Mouse (Mus musculus) lung, postnatal 10 days (tissue): ENCODE measurements around the gene St6galnac3.
A peak's percentile ranks its signal among the peaks of the same experiment; 100 is the strongest.
"Not testable (repeated sequence)": the region's sequence is repeated elsewhere in the genome, so short reads cannot be mapped to it uniquely, and the experiment has no call there.

Experiments
- DNase-seq: peaks from one replicate; pipeline ENCODE4 v3.0.0; 2021

The St6galnac3 gene

GRCm38 (mm10) chr3:153400259-153400658, 324.7 kb downstream of the St6galnac3 start:
- no peak for DNase-seq

GRCm38 (mm10) chr3:153399574-153399973, 325.4 kb downstream of the St6galnac3 start:
- DNase-seq, result no peak

GRCm38 (mm10) chr3:153397726-153398125, 327.2 kb downstream of the St6galnac3 start:
- no peak for DNase-seq

GRCm38 (mm10) chr3:153396375-153397068, 328.5 kb downstream of the St6galnac3 start:
- peak; percentile 32 for DNase-seq

- no peak for DNase-seq
Measured at GRCm38 (mm10) chr3:153395351-153395750, 329.6 kb downstream of the St6galnac3 start.

- DNase-seq, result no peak
Measured at GRCm38 (mm10) chr3:153394751-153395150, 330.2 kb downstream of the St6galnac3 start.

GRCm38 (mm10) chr3:153394224-153394623, 330.8 kb downstream of the St6galnac3 start:
- DNase-seq, result no peak

GRCm38 (mm10) chr3:153391451-153391850, 333.5 kb downstream of the St6galnac3 start:
- not testable (repeated sequence) for DNase-seq

GRCm38 (mm10) chr3:153384651-153385050, 340.3 kb downstream of the St6galnac3 start:
- not testable (repeated sequence) for DNase-seq

- no peak for DNase-seq
Measured at GRCm38 (mm10) chr3:153383656-153384055, 341.3 kb downstream of the St6galnac3 start.

- no peak for DNase-seq
Measured at GRCm38 (mm10) chr3:153365057-153365755, 359.8 kb downstream of the St6galnac3 start.

- no peak for DNase-seq
Measured at GRCm38 (mm10) chr3:153364366-153364765, 360.6 kb downstream of the St6galnac3 start.

GRCm38 (mm10) chr3:153359966-153360365, 365.0 kb downstream of the St6galnac3 start:
- DNase-seq, result no peak

- DNase-seq, result no peak
Measured at GRCm38 (mm10) chr3:153356071-153356470, 368.9 kb downstream of the St6galnac3 start.

GRCm38 (mm10) chr3:153354988-153355297, 370.0 kb downstream of the St6galnac3 start:
- no peak for DNase-seq

GRCm38 (mm10) chr3:153354186-153354987, 370.6 kb downstream of the St6galnac3 start:
- DNase-seq, result no peak

GRCm38 (mm10) chr3:153353313-153354103, 371.5 kb downstream of the St6galnac3 start:
- no peak for DNase-seq

- no peak for DNase-seq
Measured at GRCm38 (mm10) chr3:153349981-153350380, 375.0 kb downstream of the St6galnac3 start.

- DNase-seq, result no peak
Measured at GRCm38 (mm10) chr3:153348797-153349465, 376.0 kb downstream of the St6galnac3 start.

- no peak for DNase-seq
Measured at GRCm38 (mm10) chr3:153344979-153345378, 380.0 kb downstream of the St6galnac3 start.

GRCm38 (mm10) chr3:153339940-153340339, 385.0 kb downstream of the St6galnac3 start:
- no peak for DNase-seq

GRCm38 (mm10) chr3:153339091-153339490, 385.9 kb downstream of the St6galnac3 start:
- DNase-seq, result no peak
